Mouse (Mus musculus) bone marrow, adult 2 months (tissue): Measurements from ENCODE around the gene Itga9. TPM values are rescaled to one million over a fixed set of nuclear protein-coding genes. Genes with fewer than 3 reads are reported as not detected.

ENCODE experiments used
- H3K27ac ChIP-seq: fragments of 200-500 bp; 2 replicates; pipeline ENCODE4 v1.5.1; 2012; ENCODE audit warnings: low read depth, mild to moderate bottlenecking, control low read depth, inconsistent platforms, low read length; ENCODE audit not compliant: control insufficient read depth, poor library complexity, insufficient read depth
- H3K4me1 ChIP-seq: fragments of 200-500 bp; 2 replicates; pipeline ENCODE4 v1.6.1; 2011; ENCODE audit warnings: low read length; ENCODE audit not compliant: control insufficient read depth, insufficient read depth
- H3K4me3 ChIP-seq: fragments of 200-500 bp; replicated peaks from 2 replicates; pipeline ENCODE3; 2011; ENCODE audit warnings: mild to moderate bottlenecking, low read depth, low read length, control low read depth; ENCODE audit not compliant: control insufficient read depth
- CTCF ChIP-seq: fragments of 200-500 bp; IDR thresholded peaks from 2 replicates; pipeline ENCODE4 v1.5.1; 2011; ENCODE audit warnings: low read length, control low read depth; ENCODE audit not compliant: control insufficient read depth, insufficient read depth
- POLR2A ChIP-seq: fragments of 200-500 bp; IDR thresholded peaks from 2 replicates; pipeline ENCODE4 v1.6.1; 2011; ENCODE audit warnings: low read depth, mild to moderate bottlenecking, control low read depth, low read length, borderline replicate concordance; ENCODE audit not compliant: control insufficient read depth
- WGBS: fragments of 180-500 bp; shearing (Covaris S2); methylation state at CpG from one replicate; pipeline ENCODE4 v1.1.7; 2018; 5-methylcytosine and 5-hydroxymethylcytosine counted together
- polyA plus RNA-seq: library from polyadenylated mRNA; stranded (reverse); fragments of >200 nt; gene quantifications from 2 replicates; pipeline ENCODE4 v1.2.4, GENCODE M21; 2011; ENCODE audit warnings: low replicate concordance; ENCODE audit not compliant: missing spikeins, insufficient read depth, insufficient read length

Gene Itga9
- polyA plus RNA-seq, 1 experiment = 12.0 TPM

DNA sequence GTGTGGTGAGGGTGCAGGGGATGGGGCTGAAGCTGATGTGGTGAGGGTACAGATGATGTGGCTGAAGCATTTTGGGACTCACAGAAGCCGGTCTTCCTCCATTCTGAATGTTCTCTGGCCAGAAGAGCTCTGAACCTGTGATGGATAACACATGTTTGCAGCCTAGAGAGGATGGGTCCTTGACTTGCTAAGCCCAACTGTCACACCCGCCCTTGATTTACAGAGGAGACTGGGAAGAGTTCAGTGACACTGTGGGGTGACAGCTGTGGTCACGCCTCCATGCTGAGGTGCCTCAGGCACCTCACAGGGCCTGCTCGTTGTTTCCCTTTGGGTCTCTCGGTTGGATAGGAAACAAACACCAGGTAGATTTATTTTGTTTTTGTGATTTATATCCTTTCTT lies 238.5 kb downstream of the Itga9 start:
- no peak for TF ChIP-seq POLR2A
- no peak for TF ChIP-seq CTCF
- H3K4me3 ChIP-seq = no peak overlapping the region
- 66% methylated on average over 5 of the region's 5 CpGs for WGBS
- H3K4me1 ChIP-seq = no peaks in the 10 kb centered on the region
- H3K27ac ChIP-seq = no peak overlapping the region

DNA sequence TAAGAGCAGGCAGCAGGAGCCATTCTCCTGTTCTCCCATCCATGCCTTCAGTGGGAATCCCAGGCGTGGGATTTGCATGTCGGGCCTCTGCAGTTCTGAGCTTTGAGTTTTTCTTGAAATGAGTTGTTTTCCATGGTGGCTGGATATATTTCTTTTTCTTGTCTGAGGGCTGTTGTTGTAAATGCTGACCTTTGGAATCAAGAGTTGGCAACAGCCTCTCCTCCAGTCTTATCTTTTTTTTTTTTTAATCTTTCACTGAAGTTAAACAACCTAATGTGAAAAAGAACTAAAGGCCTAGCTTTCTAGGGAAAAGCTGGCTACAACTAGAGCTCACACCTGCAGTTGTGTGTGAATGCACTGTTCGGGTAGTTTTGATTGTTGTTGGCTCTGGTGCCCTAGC lies 240.3 kb downstream of the Itga9 start:
- no peaks in the 10 kb centered on the region for H3K4me1 ChIP-seq
- H3K4me3 ChIP-seq = no peak overlapping the region
- WGBS = 71% methylated on average over 3 of the region's 3 CpGs
- no peak overlapping the region for H3K27ac ChIP-seq
- TF ChIP-seq POLR2A = no peak
- no peak for TF ChIP-seq CTCF

DNA sequence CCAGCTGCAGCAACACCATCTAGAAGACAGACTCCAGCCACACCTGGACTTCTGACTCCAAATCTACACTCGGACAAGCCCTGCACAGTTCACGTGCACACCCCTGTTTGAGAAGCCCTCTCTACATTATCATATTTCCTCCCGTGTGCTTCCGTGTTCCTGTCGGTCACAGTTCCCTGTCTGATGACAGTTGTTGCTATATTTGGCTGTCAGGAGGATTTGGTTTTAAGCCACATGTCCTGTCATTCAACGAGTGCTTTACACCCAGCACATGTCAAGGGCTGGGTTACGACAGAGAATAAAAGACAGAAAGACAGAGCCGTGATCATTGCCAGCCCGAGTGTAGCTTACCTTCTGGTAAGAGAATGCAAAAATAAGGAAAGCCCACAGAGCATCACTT lies 250.2 kb downstream of the Itga9 start:
- 13% methylated on average over 9 of the region's 9 CpGs for WGBS
- TF ChIP-seq CTCF (no peak), POLR2A (no peak)
- no peak overlapping the region for H3K4me3 ChIP-seq
- H3K4me1 ChIP-seq = no peaks in the 10 kb centered on the region
- H3K27ac ChIP-seq = no peak overlapping the region

DNA sequence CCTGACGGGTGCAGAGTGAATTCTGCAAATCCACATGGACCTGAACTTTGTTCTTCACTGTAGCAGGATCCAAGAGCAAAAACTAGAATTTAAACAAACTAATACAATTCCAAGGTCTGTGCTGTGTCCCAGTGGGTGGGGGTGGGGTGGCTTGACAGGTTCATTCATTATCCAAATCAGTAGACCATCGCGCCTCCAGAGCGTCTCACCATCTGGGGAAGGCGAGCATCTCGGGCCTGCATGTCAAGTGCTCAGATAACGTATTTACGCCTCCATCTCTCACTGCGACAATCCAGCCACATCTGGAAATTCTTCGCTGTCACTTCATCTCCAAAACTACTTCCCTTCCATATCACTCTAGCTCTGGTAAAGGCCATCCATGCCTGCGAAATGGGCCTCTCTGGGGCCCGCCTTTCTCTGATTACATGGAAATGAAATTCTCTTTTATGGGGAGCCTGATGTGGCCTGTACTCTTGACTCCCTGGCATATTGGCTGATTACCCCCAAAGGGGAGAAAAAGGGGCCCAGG lies 254.2 kb downstream of the Itga9 start:
- 89% methylated on average over 12 of the region's 12 CpGs for WGBS
- no peak overlapping the region for H3K27ac ChIP-seq
- no peaks in the 10 kb centered on the region for H3K4me1 ChIP-seq
- TF ChIP-seq POLR2A (no peak), CTCF (no peak)
- H3K4me3 ChIP-seq = no peak overlapping the region

DNA sequence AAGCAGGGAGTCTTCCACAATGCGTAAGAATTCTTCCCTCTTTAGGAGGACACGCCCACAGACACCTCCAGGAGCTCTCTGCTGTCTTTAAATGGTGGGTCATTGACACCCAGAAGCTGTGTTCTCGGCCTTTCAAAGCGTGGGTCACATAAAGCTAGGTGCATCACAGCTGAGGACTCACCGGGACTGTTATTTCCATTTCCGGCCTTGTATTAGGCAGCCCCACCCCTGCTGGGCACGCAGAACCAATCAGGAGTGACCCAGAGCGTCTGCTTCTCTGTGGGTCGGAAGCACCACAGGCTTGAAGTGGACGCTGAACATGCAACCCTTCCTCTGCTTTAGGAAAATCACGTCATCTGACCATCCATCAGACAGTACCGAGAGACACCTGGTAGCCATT lies 255.7 kb downstream of the Itga9 start:
- no peak overlapping the region for H3K4me3 ChIP-seq
- no peaks in the 10 kb centered on the region for H3K4me1 ChIP-seq
- TF ChIP-seq POLR2A (no peak), CTCF (no peak)
- no peak overlapping the region for H3K27ac ChIP-seq
- 85% methylated on average over 12 of the region's 12 CpGs for WGBS

DNA sequence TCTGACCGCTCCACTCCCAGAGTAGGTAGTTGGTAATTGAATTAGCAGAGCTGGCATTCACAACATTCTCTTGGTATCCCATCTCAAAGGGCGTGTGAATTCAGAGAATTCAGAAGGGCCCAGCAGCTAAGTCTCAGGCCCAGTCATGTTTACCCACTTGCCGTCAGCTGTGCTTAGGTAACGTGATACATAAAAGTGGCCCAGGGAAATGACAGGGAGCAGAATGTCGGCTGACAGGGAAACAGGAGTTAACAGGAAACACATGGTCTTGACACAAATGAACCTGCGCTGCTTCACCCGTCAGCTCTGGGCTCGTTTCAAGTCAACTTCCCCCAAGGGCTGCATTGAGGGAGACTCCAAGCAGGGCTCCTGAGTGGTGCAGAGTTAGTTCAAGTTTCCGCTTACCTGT lies 256.4 kb downstream of the Itga9 start:
- WGBS = 42% methylated on average over 9 of the region's 9 CpGs
- Histone ChIP-seq H3K4me1 (no peaks in the 10 kb centered on the region), H3K27ac (no peak overlapping the region), H3K4me3 (no peak overlapping the region)
- no peak for TF ChIP-seq POLR2A
- TF ChIP-seq CTCF = no peak

DNA sequence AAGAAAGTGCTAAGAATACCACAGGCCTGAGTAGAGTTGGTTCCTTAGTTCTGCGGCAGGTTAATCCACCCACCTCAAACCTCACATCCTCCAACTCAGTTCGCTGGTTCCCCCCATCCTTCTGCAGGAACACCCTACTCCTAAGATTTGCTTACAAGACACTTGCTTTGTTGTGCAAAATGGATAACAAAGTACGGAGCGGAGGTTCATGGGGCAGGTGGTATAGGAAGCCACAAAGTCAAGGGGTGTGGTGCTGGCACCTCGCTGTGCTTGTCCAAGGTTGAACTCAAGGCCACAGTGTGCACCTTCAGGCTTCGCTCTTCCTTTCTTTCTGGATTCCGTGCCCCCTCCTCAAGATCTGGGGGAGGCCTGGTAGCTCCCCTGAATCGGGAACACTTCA lies 257.0 kb downstream of the Itga9 start:
- H3K27ac ChIP-seq = no peak overlapping the region
- TF ChIP-seq POLR2A (no peak), CTCF (no peak)
- no peaks in the 10 kb centered on the region for H3K4me1 ChIP-seq
- WGBS = 73% methylated on average over 8 of the region's 8 CpGs
- no peak overlapping the region for H3K4me3 ChIP-seq

DNA sequence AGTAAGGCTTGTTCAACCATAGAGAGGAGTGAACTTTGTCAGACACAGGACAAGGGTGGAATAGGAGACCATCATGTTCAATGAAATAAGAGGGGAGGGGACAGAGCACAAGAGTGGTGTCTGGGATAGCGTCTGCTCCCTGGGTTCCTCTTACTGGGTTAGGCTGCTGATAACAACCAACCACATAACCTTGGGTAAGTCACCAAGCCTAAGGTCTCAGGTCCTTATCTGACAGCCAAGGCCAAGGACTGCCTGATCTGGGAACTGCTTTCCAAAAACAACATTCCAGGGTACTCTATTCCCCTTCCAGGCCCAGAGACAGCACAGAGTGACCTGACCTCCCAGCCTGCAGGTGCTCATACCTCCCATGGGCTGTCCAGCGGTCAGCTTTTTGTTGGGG lies 260.5 kb downstream of the Itga9 start:
- TF ChIP-seq CTCF = no peak

DNA sequence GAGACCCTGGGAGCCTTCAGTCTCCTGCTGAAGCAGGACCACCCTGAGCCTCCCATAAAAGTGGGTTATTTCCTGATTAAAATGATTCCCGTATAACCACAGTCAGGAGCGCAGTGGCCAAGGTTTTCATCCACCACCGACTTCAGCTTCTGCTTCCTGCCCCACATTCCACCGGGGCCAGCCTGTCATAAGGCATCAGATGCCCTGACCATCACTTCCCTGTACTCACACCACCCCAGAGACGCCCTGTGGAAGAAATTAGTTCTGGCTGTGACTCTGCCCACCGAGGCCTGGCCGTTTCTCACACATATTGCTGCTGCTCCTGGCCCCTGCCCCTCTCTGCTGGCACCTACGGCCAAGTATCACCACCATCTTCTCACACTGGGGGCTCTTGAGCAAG lies 261.4 kb downstream of the Itga9 start:
- WGBS = 29% methylated on average over 8 of the region's 8 CpGs
- Histone ChIP-seq H3K27ac (no peak overlapping the region), H3K4me3 (no peak overlapping the region), H3K4me1 (no peaks in the 10 kb centered on the region)
- TF ChIP-seq POLR2A = no peak
- TF ChIP-seq CTCF = no peak

More for the DNA sequence above, 260.5 kb downstream of the Itga9 start:
- no peak overlapping the region for H3K4me3 ChIP-seq
- WGBS = 71% methylated on average over 2 of the region's 2 CpGs
- H3K4me1 ChIP-seq = no peaks in the 10 kb centered on the region
- no peak overlapping the region for H3K27ac ChIP-seq
